Mouse (Mus musculus): Measurements from ENCODE around the gene Fam71e2. TPM values are rescaled to one million over a fixed set of nuclear protein-coding genes. Genes with fewer than 3 reads are reported as not detected.

The Fam71e2 gene
- polyA plus RNA-seq, 1 experiment from 2014 or later = not detected

DNA sequence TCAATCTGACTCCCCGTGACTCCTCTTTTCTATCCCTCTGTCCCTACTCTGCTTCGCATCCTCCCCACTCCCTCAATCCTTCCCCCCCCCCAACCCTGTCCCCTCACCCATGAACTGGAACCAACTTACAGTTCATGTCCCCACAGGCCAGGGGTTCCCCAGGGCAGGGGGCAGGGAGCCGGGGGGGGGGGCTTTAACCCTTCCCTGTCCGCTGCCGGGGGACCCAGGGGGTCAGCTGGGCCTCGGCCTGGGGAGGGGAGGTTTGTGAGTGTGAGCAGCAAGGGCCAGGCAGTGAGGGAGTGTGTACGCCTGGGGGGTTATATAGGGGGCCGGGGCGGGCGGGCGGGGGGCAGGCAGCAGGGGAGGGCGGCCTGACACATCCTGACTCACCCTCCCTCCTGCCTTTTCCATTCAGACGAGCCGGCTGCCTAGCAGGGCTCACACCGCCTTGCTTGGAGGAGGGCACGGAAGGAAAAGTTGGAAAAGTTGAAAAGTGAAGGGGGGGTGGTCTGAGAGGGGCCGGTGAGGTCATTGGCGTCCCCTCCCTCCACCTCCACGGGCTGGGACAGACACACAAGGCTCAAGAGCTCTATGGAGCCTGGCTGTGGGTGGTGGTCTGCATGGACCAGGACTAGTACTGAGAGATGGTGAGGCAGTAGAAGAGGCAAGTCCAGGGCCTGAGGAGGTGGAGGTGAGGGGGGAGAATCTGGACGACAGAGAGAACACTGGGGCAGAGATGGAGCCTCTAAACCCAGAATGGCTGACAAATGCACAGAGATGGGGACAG lies 6.9 kb upstream of the Fam71e2 start:
- Histone ChIP-seq H3K9me3 (replicated peaks) (no peaks in the 10 kb centered on the region), H3K36me3 (no peaks in the 10 kb centered on the region), H3K27ac (replicated peaks) (no peak overlapping the region), H3K9ac (no peak overlapping the region), H3K27me3 (peaks cover 52% of the 10 kb centered on the region), H3K4me3 (replicated peaks) (peak overlapping the region; percentile 37; the same call in 1 of the 2 replicates), H3K4me1 (peaks cover 15% of the 10 kb centered on the region; the same call in 1 of the 2 replicates), H3K4me2 (replicated peaks) (peak overlapping the region; percentile 65; the same call in 1 of the 2 replicates)
- ATAC-seq (ENCODE audit: insufficient number of reproducible peaks, low FRiP score, low TSS enrichment, low read depth) = no peak
- WGBS = 6% methylated on average over 18 of the region's 20 CpGs

DNA sequence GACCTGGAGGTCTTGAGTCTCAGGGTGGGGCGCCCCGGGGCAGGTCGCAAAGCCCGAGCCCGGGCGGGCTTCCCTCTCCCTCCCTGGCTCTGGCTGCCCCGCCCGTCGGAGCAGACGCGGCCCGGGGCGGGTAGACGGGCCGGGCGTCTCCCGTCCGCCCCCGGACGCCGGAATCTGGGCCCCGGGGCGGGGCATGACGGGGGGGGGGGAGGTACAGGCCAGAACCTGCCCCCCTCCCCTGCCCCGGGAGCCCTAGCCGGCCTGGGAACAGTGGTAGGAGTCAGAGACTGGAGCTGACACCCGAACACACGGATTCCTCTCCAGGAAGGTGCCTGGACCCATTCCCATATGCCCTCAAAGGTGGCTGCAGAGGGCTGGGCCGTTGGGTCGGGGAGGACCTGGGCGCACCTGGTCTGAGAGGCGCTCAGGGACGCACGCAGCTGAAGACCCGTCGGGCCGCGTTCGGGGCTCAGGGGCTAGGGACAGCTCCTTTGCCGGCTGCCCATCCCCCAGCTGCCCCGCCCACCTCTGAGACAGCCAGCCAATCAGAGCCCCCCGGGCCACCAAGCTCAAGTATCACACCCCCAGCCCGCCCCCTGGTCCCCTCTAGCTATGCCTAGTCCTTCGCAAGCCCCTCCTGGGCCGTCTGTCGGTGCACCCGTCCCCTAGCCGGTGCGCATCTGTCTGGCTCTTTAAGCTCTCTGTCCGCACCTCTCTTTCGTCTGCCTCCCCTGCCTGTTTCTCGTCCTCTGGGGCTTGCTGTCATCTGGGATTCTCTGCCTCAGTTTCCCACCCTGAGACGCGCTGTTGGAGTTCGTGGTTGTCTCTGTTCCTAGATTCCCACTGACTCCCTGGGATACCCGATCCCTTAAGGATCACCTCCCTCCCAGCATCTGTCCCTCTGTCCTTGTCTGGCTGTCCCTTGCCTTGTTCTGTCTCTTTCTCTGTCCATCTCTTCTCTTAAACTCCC lies 6.0 kb upstream of the Fam71e2 start:
- Histone ChIP-seq H3K4me1 (peaks cover 15% of the 10 kb centered on the region; the same call in 1 of the 2 replicates), H3K36me3 (no peaks in the 10 kb centered on the region), H3K9me3 (replicated peaks) (no peaks in the 10 kb centered on the region), H3K27me3 (peaks cover 52% of the 10 kb centered on the region), H3K4me2 (replicated peaks) (peak overlapping the region; percentile 65), H3K27ac (replicated peaks) (no peak overlapping the region), H3K4me3 (replicated peaks) (peak overlapping the region; percentile 37), H3K9ac (peak overlapping the region; percentile 26; the same call in 1 of the 2 replicates)
- WGBS = 1% methylated on average over 53 of the region's 56 CpGs
- peak; percentile 71 for ATAC-seq (ENCODE audit: insufficient number of reproducible peaks, low FRiP score, low TSS enrichment, low read depth)

GRCm38 (mm10) chr7:4776131-4776530 lies 5.0 kb upstream of the Fam71e2 start:
- Histone ChIP-seq H3K4me3 (replicated peaks) (no peak overlapping the region), H3K4me1 (peaks cover 15% of the 10 kb centered on the region; the same call in 1 of the 2 replicates), H3K9me3 (replicated peaks) (no peaks in the 10 kb centered on the region), H3K36me3 (no peaks in the 10 kb centered on the region), H3K27me3 (peaks cover 52% of the 10 kb centered on the region), H3K4me2 (replicated peaks) (no peak overlapping the region), H3K27ac (replicated peaks) (no peak overlapping the region), H3K9ac (no peak overlapping the region)
- 51% methylated on average over 10 of the region's 10 CpGs for WGBS
- no peak for ATAC-seq (ENCODE audit: insufficient number of reproducible peaks, low FRiP score, low TSS enrichment, low read depth)

DNA sequence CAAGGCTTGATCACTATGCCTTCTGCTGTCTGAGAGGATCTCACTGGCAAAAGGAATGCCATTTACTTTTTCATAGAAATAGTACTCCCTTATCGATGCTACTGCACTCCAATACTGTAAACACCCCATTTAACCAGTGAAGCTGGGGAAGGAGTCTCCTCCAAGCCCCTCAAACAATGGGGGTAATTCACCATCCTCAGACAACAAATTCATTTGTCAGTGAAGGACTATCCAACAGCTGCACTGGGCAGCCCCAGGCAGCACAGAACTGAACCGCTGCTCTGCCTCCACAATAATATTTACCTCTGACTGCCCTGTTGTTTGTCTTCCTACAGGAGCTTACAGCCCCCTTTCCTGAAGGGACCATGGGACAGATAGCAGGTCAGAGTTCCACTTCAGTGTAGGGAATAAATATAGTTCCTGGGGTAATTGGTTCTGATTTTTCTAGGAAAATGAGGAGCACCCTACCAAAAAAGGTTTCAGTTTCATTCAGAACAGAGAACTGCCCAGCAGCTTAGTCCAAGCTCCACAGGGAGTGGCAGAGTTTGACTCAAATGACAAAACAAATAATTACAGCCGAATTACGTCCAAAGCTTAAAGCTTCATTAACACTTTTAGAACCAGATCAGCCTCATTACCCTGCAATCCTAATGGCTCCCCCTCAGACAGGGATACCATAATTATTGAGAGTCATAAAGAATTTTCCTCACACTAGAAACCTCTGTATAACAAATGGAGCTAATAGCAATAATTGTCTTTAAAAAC lies 6.0 kb downstream of the Fam71e2 start:
- 6% methylated on average over 4 of the region's 4 CpGs for WGBS
- Histone ChIP-seq H3K27me3 (no peaks in the 10 kb centered on the region), H3K4me2 (replicated peaks) (no peak overlapping the region), H3K27ac (replicated peaks) (no peak overlapping the region), H3K36me3 (no peaks in the 10 kb centered on the region), H3K9me3 (replicated peaks) (no peaks in the 10 kb centered on the region), H3K4me1 (peaks cover 7% of the 10 kb centered on the region; the same call in 1 of the 2 replicates), H3K4me3 (replicated peaks) (no peak overlapping the region), H3K9ac (no peak overlapping the region)
- no peak for ATAC-seq (ENCODE audit: insufficient number of reproducible peaks, low FRiP score, low TSS enrichment, low read depth)

DNA sequence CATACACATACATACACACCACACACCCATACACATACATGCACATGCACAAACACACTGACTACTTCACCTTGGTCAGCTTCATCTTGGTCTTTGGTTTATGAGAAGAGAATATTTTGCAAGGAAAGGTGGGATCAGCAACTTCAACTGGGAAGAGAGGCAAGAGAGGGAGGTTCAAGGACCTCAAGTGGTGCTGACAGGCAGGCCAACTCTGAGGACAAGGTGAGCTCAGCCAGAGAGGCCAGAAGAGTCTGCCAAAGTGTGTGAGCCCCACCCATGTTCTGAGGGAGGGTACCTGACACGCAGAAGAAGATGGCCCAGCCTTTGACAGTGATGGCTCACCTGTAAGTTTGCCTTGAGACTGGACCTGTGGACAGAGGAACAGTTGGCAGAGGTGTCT lies 11.4 kb downstream of the Fam71e2 start:
- Histone ChIP-seq H3K4me1 (no peaks in the 10 kb centered on the region), H3K9me3 (replicated peaks) (no peaks in the 10 kb centered on the region), H3K27me3 (no peaks in the 10 kb centered on the region), H3K4me2 (replicated peaks) (no peak overlapping the region), H3K9ac (no peak overlapping the region), H3K27ac (replicated peaks) (no peak overlapping the region), H3K4me3 (replicated peaks) (no peak overlapping the region), H3K36me3 (no peaks in the 10 kb centered on the region)
- 43% methylated on average over 1 of the region's 1 CpGs for WGBS
- ATAC-seq (ENCODE audit: insufficient number of reproducible peaks, low FRiP score, low TSS enrichment, low read depth) = no peak

DNA sequence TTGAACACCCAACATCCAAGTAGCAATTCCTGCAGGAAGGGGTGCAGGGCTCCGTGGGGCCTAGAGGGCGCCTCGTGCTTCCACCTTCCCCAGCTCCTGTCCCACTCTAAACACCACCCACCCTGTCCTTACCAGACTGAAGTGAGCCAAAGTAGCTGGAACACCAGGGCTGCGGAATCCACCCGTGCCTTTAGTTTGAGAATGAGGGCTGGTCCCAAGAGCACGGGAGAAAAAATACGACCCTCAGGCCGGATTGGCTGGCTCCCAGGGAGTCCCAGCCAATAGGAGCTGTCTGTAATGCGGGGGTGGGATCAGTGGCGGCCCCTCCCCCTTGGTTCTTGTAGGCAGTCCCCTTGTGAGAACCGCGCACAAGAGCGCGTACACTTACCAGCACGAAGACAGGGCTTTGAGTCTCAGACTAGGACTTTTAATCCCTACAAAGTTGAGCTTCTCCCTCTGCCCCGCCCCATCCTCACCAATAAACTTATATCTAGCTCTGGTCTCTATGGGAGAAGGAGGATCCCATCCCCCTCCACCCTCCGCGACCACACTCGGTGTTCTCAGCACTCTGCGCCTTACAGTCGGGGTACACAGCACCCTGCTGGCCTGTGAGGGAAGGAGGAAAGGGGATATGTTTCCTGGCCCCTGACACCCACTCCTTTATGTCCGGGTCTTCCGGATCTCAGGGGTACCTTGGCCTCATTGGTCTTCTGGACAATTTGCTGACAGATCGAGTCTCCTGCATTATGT lies 18.1 kb downstream of the Fam71e2 start, which contains the start of gene Cox6b2:
Gene Cox6b2 (minus strand): TSS at position 274 of the 750 bp plus-strand sequence.
- Histone ChIP-seq H3K4me1 (peaks cover 19% of the 10 kb centered on the region), H3K4me2 (replicated peaks) (peak within 1 kb of the TSS; percentile 69), H3K4me3 (replicated peaks) (peak within 1 kb of the TSS; percentile 49), H3K27ac (replicated peaks) (peak within 1 kb of the TSS; percentile 81), H3K36me3 (0 out of 2 replicates have a peak, but pooled peaks cover 3% of the 10 kb centered on the region), H3K27me3 (no peaks in the 10 kb centered on the region), H3K9ac (peak within 1 kb of the TSS; percentile 12; the same call in 1 of the 2 replicates), H3K9me3 (replicated peaks) (no peaks in the 10 kb centered on the region)
- 5% methylated on average over 24 of the region's 24 CpGs for WGBS
- ATAC-seq (ENCODE audit: insufficient number of reproducible peaks, low FRiP score, low TSS enrichment, low read depth) = peak; percentile 91

GRCm38 (mm10) chr7:4751971-4752820 lies 18.9 kb downstream of the Fam71e2 start:
- H3K27me3 ChIP-seq = no peaks in the 10 kb centered on the region
- 0 out of 2 replicates have a peak, but pooled peaks cover 3% of the 10 kb centered on the region for H3K36me3 ChIP-seq
- peaks cover 19% of the 10 kb centered on the region for H3K4me1 ChIP-seq
- H3K27ac ChIP-seq (replicated peaks) = peak overlapping the region; percentile 81
- peak overlapping the region; percentile 69 for H3K4me2 ChIP-seq (replicated peaks)
- 1% methylated on average over 29 of the region's 30 CpGs for WGBS
- ATAC-seq (ENCODE audit: insufficient number of reproducible peaks, low FRiP score, low TSS enrichment, low read depth) = peak; percentile 77
- 0 out of 2 replicates have a peak overlapping the region, but pooled peaks have one; percentile 12 for H3K9ac ChIP-seq
- peak overlapping the region; percentile 49 for H3K4me3 ChIP-seq (replicated peaks)
- no peaks in the 10 kb centered on the region for H3K9me3 ChIP-seq (replicated peaks)

DNA sequence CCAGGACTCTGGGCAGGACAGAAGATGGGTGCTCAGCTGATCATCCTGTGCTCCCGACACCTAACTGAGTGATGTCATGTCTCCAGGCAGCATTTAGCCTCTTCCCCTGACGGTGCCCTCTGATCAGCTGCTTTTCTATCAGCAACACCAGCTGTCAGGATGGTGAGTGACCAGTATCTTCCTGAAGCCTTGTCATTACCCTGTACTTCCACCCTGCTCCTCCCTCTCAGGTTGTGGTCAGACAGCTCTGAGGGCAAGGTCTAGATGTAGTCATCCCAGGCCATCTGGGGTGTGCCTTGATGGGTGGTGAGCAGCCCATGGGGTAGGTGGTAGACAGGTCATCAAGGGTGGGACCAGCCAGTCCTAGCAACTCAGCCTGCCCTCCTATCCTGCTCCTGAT lies 21.9 kb downstream of the Fam71e2 start:
- 75% methylated on average over 2 of the region's 2 CpGs for WGBS

DNA sequence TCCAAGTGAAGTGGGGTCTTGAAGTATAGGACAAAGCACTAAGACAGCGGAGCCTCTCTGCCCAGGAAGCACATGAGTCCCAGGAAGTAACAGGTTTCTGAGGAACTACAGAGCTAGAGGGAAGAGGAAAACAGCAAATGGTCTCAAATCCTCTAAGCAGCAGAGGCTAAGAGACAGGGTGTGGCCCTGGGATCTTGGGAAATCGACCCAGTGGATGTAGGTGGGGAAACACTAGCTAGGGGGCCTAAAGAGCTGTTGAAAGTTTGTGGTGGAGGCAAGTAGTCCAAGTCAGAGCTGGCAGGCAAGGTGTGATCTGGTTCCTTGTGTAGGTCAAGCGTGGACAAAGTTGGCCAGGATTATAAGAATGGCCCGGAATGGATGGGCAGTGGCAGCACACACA lies 22.8 kb downstream of the Fam71e2 start:
- no peak overlapping the region for H3K9ac ChIP-seq
- no peak overlapping the region for H3K4me2 ChIP-seq (replicated peaks)
- H3K4me3 ChIP-seq (replicated peaks) = no peak overlapping the region
- peaks cover 19% of the 10 kb centered on the region for H3K4me1 ChIP-seq
- 75% methylated on average over 4 of the region's 4 CpGs for WGBS
- peaks cover 32% of the 10 kb centered on the region for H3K36me3 ChIP-seq
- no peaks in the 10 kb centered on the region for H3K9me3 ChIP-seq (replicated peaks)
- no peak overlapping the region for H3K27ac ChIP-seq (replicated peaks)
- no peak for ATAC-seq (ENCODE audit: insufficient number of reproducible peaks, low FRiP score, low TSS enrichment, low read depth)
- H3K27me3 ChIP-seq = no peaks in the 10 kb centered on the region

More for the DNA sequence above, 21.9 kb downstream of the Fam71e2 start:
- no peak overlapping the region for H3K4me2 ChIP-seq (replicated peaks)
- no peak overlapping the region for H3K4me3 ChIP-seq (replicated peaks)
- H3K9ac ChIP-seq = no peak overlapping the region
- no peaks in the 10 kb centered on the region for H3K27me3 ChIP-seq
- no peak for ATAC-seq (ENCODE audit: insufficient number of reproducible peaks, low FRiP score, low TSS enrichment, low read depth)
- peaks cover 19% of the 10 kb centered on the region for H3K4me1 ChIP-seq
- H3K27ac ChIP-seq (replicated peaks) = no peak overlapping the region
- H3K36me3 ChIP-seq = peaks cover 25% of the 10 kb centered on the region
- H3K9me3 ChIP-seq (replicated peaks) = no peaks in the 10 kb centered on the region

Data from embryonic facial prominence, embryonic 15.5 days (tissue).